Mouse (Mus musculus): ENCODE measurements at regions not wholly inside any gene's neighbourhood (a gene's known extent, or its start where the extent isn't known, plus 50 kb on each side); places are given as distances from the start of the nearest gene placed in this dataset.

GRCm38 (mm10) chr5:126723304-126724295, 518.0 kb upstream of the Tmem132c start:
- no peak overlapping the region for H3K4me2 ChIP-seq (ENCODE audit: insufficient read depth, low read depth, poor library complexity, severe bottlenecking)
- dilution Hi-C loops (cut with MboI; ENCODE audit: extremely low pct_ligation_motif_present, extremely low pct_unique_long_range_greater_than_20kb, low sequenced_read_pairs) (no loop called here), in situ Hi-C loops (cut with MboI; ENCODE audit: low pct_ligation_motif_present, low pct_unique_long_range_greater_than_20kb, low sequenced_read_pairs) (no loop called here)

GRCm38 (mm10) chr5:126724329-126724728, 517.3 kb upstream of the Tmem132c start:
- no peak overlapping the region for H3K27ac ChIP-seq (ENCODE audit: insufficient read depth, low read depth)
- H3K9me3 ChIP-seq (replicated peaks; ENCODE audit: low read length), result peaks cover 76% of the 10 kb centered on the region
- TF ChIP-seq BHLHE40 (IDR thresholded peaks at IDR 0.05; ENCODE audit: low read depth, low read length) (no peak), CHD1 (IDR thresholded peaks at IDR 0.05; ENCODE audit: low read depth, low read length) (no peak)
- no peaks in the 10 kb centered on the region for H3K36me3 ChIP-seq (replicated peaks in 1 of 2; ENCODE audit: control insufficient read depth in 1 of 2, insufficient read depth in 1 of 2, low read length in 1 of 2)
- dilution Hi-C loops (cut with MboI; ENCODE audit: extremely low pct_ligation_motif_present, extremely low pct_unique_long_range_greater_than_20kb, low sequenced_read_pairs), result no loop called here
- no peak overlapping the region for H3K9ac ChIP-seq (ENCODE audit: insufficient read depth, low read depth)
- no peaks in the 10 kb centered on the region for H3K27me3 ChIP-seq (replicated peaks)
- in situ Hi-C loops (cut with MboI; ENCODE audit: low pct_ligation_motif_present, low pct_unique_long_range_greater_than_20kb, low sequenced_read_pairs), result no loop called here
- no peak overlapping the region for H3K4me2 ChIP-seq (ENCODE audit: insufficient read depth, low read depth, poor library complexity, severe bottlenecking)
- H3K4me3 ChIP-seq (replicated peaks in 1 of 3; ENCODE audit: low read depth in 2 of 3, low read length in 2 of 3, poor library complexity in 1 of 3), result no peak overlapping the region
- H3K4me1 ChIP-seq (ENCODE audit: control insufficient read depth in 1 of 2, insufficient read depth in 2 of 2), result no peaks in the 10 kb centered on the region; a peak in 1 of 4 replicates
- H3K79me2 ChIP-seq (replicated peaks; ENCODE audit: control insufficient read depth, extremely low read depth, insufficient read depth, poor library complexity, severe bottlenecking), result no peaks in the 10 kb centered on the region
- no peak for DNase-seq (ENCODE audit: extremely low read depth)

More at GRCm38 (mm10) chr5:126723304-126724295, 518.0 kb upstream of the Tmem132c start:
- Histone ChIP-seq H3K9me3 (replicated peaks; ENCODE audit: low read length) (peaks cover 74% of the 10 kb centered on the region), H3K4me1 (ENCODE audit: control insufficient read depth in 1 of 2, insufficient read depth in 2 of 2) (no peaks in the 10 kb centered on the region; a peak in 1 of 4 replicates), H3K36me3 (replicated peaks in 1 of 2; ENCODE audit: control insufficient read depth in 1 of 2, insufficient read depth in 1 of 2, low read length in 1 of 2) (no peaks in the 10 kb centered on the region), H3K27ac (ENCODE audit: insufficient read depth, low read depth) (no peak overlapping the region), H3K27me3 (replicated peaks) (no peaks in the 10 kb centered on the region), H3K79me2 (replicated peaks; ENCODE audit: control insufficient read depth, extremely low read depth, insufficient read depth, poor library complexity, severe bottlenecking) (no peaks in the 10 kb centered on the region), H3K4me3 (replicated peaks in 1 of 3; ENCODE audit: low read depth in 2 of 3, low read length in 2 of 3, poor library complexity in 1 of 3) (no peak overlapping the region), H3K9ac (ENCODE audit: insufficient read depth, low read depth) (no peak overlapping the region)
- DNase-seq (ENCODE audit: extremely low read depth), result no peak
- no peak for TF ChIP-seq MAFK (IDR thresholded peaks at IDR 0.05; ENCODE audit: insufficient replicate concordance, low read length)
- TF ChIP-seq MXI1 (IDR thresholded peaks at IDR 0.05; ENCODE audit: low read depth, low read length), result no peak
- no peak for TF ChIP-seq USF2 (conservative IDR thresholded peaks at IDR 0.05; ENCODE audit: low read depth, low read length)
- TF ChIP-seq ELF1 (IDR thresholded peaks at IDR 0.05; ENCODE audit: low read depth, low read length), result no peak
- no peak for TF ChIP-seq SIN3A (IDR thresholded peaks at IDR 0.05; ENCODE audit: low read length)
- no peak for TF ChIP-seq E2F4 (IDR thresholded peaks at IDR 0.05; ENCODE audit: insufficient replicate concordance, low read depth, low read length)
- no peak for TF ChIP-seq CTCF (conservative IDR thresholded peaks at IDR 0.05 in 1 of 2, IDR thresholded peaks at IDR 0.05 in 1 of 2; ENCODE audit: low read depth in 2 of 2, low read length in 2 of 2)
- no peak for TF ChIP-seq RCOR1 (conservative IDR thresholded peaks at IDR 0.05; ENCODE audit: low read depth, low read length)
- TF ChIP-seq MYC (IDR thresholded peaks at IDR 0.05; ENCODE audit: low read depth, low read length), result no peak
- no peak for TF ChIP-seq NELFE (IDR thresholded peaks at IDR 0.05; ENCODE audit: low read depth, low read length)
- TF ChIP-seq CHD2 (IDR thresholded peaks at IDR 0.05; ENCODE audit: low read length), result no peak
- no peak for TF ChIP-seq ZMIZ1 (IDR thresholded peaks at IDR 0.05; ENCODE audit: low read depth, low read length)
- no peak for TF ChIP-seq ZNF384 (IDR thresholded peaks at IDR 0.05; ENCODE audit: low read depth, low read length)
- no peak for TF ChIP-seq ZKSCAN1 (IDR thresholded peaks at IDR 0.05; ENCODE audit: borderline replicate concordance, low read depth, low read length)
- TF ChIP-seq IRF4 (IDR thresholded peaks at IDR 0.05; ENCODE audit: low read depth, low read length), result no peak
- no peak for TF ChIP-seq TBP (conservative IDR thresholded peaks at IDR 0.05; ENCODE audit: low read depth, low read length)
- TF ChIP-seq SMC3 (IDR thresholded peaks at IDR 0.05; ENCODE audit: low read depth, low read length), result no peak
- no peak for TF ChIP-seq NRF1 (IDR thresholded peaks at IDR 0.05; ENCODE audit: low read depth, low read length)
- TF ChIP-seq RAD21 (IDR thresholded peaks at IDR 0.05; ENCODE audit: low read depth, low read length), result no peak
- no peak for TF ChIP-seq ETS1 (conservative IDR thresholded peaks at IDR 0.05; ENCODE audit: low read depth, low read length)

Data from CH12.LX (cell line).